Mouse (Mus musculus) stomach, postnatal 0 days (tissue): ENCODE data around the gene Mrpl27.

Source experiments
- CTCF ChIP-seq: IDR thresholded peaks from 2 replicates; pipeline ENCODE4 v1.5.1; 2016; ENCODE audit warnings: antibody characterized with exemption, low read depth, mild to moderate bottlenecking, moderate library complexity
- EP300 ChIP-seq: optimal IDR thresholded peaks from 2 replicates; pipeline ENCODE3; 2016; ENCODE audit warnings: antibody characterized with exemption

GRCm38 (mm10) chr11:94610744-94611740, 42.5 kb upstream of the Mrpl27 start:
- TF ChIP-seq CTCF (no peak), EP300 (no peak)
